Mouse (Mus musculus) E14TG2a.4 (cell line): ENCODE data around the gene Nfib.

Experiments used
- CTCF ChIP-seq: conservative IDR thresholded peaks from 2 replicates; pipeline ENCODE4 v1.5.1; 2014; ENCODE audit warnings: low read length
- NANOG ChIP-seq: IDR thresholded peaks from 2 replicates; pipeline ENCODE4 v1.6.1; 2014; ENCODE audit warnings: borderline replicate concordance, low read length, mixed read lengths
- POU5F1 ChIP-seq: IDR thresholded peaks from 2 replicates; pipeline ENCODE4 v1.6.1; 2014; ENCODE audit warnings: low read length, borderline replicate concordance

- TF ChIP-seq CTCF = no peak
- TF ChIP-seq NANOG = no peak
- no peak for TF ChIP-seq POU5F1
Observed at GRCm38 (mm10) chr4:82598436-82598835, 107.1 kb downstream of the Nfib start.
